Mouse (Mus musculus) gastrocnemius, adult 2 months (tissue): ENCODE measurements around the gene Setd4. TPM values are rescaled to one million over a fixed set of nuclear protein-coding genes. Genes with fewer than 3 reads are reported as not detected.

ENCODE experiments used
- DNase-seq: peaks from one replicate; pipeline ENCODE4 v3.0.0; 2022
- H3K27ac ChIP-seq: fragments of 200-600 bp; 2 replicates; pipeline ENCODE4 v1.8.1; 2022; ENCODE audit warnings: mild to moderate bottlenecking
- H3K4me3 ChIP-seq: fragments of 200-600 bp; 2 replicates; pipeline ENCODE4 v1.8.1; 2022; ENCODE audit warnings: mild to moderate bottlenecking, moderate library complexity
- CTCF ChIP-seq: fragments of 200-600 bp; IDR thresholded peaks from 2 replicates; pipeline ENCODE4 v1.8.1; 2022; ENCODE audit warnings: antibody characterized with exemption, mild to moderate bottlenecking, moderate library complexity
- intact Hi-C: fragments of 180-260 bp; cut with DNase I; formaldehyde crosslinking; loops from one replicate; pipeline ENCODE4 v1.15.1; 2025
- total RNA-seq, 2 experiments: library from RNA; stranded (reverse); gene quantifications; 2 replicates each; pipeline ENCODE4 v1.2.3; 2021

Gene Setd4
- total RNA-seq, 2 experiments from 2014 or later: 0.67 to 1.1 TPM

DNA sequence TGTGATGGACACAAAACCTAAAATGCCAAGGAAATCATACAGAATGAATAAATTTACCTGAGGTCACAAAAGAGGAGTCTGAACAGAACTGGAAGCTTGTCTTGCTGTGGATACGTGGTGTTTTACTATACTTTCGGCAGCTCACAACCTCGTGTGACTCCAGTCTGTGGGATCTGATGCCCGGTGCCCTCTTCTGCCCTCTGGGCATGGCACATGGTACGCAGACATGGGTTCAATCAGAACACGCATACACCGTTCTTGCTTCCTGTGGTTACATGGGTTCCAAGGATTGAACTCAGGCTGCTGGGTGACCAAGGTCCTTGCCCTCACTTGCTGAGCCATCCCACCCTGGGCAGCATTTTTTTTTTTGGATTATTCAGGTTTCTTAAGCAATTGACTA, 2.3 kb upstream of the Setd4 start:
- no peak for TF ChIP-seq CTCF
- intact Hi-C loops: no loop called here

DNA sequence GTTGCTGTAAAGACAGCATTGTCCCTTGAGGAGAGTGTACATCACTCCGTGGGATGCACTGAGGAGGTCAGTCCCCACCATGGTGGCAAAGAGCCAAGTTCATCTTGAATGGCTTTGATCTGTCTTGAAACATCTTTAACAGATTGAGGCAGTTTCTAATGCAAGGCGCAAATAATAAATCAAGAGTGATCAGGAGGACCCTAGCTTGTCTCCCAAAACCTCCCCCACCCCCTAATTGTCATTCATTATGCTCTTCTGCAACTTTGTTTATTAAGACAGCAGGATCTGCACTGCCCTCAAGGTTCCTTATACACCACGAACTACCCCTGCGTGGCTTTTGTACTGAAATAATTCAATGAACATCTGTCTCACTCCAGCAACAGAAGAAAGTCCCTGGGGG, 1.7 kb upstream of the Setd4 start, which contains the start of gene Cbr1:
Gene Cbr1 (plus strand): TSS at position 301 of the 400 bp plus-strand sequence.
- Histone ChIP-seq H3K4me3 (peak within 1 kb of the TSS; percentile 75), H3K27ac (peak within 1 kb of the TSS; percentile 95)
- no peak for TF ChIP-seq CTCF
- DNase-seq: no peak
- intact Hi-C loops: no loop called here

More for the DNA sequence above, 2.3 kb upstream of the Setd4 start:
- Histone ChIP-seq H3K4me3 (no peak overlapping the region), H3K27ac (no peak overlapping the region)
- no peak for DNase-seq

DNA sequence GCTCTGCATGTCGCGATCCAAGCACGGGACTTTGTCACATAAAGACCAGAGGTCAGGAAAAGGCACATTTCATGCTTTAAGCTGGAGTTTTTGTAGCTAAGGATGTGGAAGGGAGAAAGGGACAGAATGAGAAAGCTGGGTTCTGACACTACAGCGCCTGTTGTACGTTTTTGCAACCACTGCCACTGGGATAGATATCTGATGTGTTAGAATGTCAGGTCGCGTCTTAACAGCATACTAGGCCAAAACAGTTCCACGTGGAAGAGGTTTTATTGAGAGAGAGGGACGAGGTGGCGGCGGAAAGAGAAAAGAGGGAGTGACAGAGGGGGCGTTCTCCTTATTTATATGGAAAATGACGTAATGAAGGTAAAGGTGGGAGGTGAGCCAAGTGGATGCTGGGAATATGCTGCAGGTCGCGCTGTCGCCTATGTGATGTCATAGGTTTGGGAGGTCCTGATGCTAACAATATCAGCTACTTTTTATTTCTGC, 662 bp upstream of the Setd4 start:
- Histone ChIP-seq H3K4me3 (peak overlapping the region; percentile 75), H3K27ac (peak overlapping the region; percentile 95)
- DNase-seq: no peak
- intact Hi-C loops: no loop called here
- TF ChIP-seq CTCF: no peak

DNA sequence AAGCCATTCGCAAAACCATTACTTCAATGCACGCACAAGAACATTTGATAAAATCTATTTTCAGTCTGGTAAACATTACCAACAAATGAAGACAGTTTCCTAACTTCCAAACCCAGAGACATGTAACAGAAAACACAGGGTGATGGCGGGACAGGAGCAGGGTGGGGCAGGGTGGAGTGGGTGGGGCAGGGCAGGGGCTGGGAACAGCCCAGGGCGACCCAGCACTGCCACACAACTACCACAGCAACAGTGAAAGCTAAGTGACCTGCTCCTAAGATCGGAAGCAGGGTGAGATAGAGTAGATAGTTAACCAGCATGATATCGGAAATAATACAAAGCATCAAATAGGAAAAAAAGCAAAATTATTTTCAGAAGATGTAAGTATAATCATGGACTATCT, 4.4 kb downstream of the Setd4 start:
- TF ChIP-seq CTCF: no peak
- intact Hi-C loops: no loop called here
- H3K27ac ChIP-seq: no peak overlapping the region
- DNase-seq: no peak
- no peak overlapping the region for H3K4me3 ChIP-seq

DNA sequence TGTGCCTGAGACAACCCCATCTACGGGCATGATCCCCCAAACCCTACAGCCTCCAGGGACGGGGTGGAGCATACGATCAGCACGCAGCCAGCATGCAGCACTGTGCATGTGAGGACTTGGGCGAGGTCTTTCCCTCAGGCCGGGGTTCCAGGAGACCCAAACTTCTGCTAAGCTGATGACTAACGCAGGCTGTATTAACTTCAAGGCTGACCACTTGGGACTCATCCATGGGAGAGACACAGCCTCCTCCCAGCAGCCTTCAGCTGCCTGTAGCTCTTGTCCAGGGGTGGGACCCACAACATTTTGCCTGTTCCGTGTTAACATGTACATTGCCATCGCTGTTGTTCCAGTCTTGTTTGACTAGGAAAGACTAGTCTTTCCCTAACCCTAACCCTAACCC, 6.3 kb downstream of the Setd4 start:
- Histone ChIP-seq H3K27ac (no peak overlapping the region), H3K4me3 (no peak overlapping the region)
- DNase-seq: no peak
- no peak for TF ChIP-seq CTCF
- intact Hi-C loops: no loop called here

DNA sequence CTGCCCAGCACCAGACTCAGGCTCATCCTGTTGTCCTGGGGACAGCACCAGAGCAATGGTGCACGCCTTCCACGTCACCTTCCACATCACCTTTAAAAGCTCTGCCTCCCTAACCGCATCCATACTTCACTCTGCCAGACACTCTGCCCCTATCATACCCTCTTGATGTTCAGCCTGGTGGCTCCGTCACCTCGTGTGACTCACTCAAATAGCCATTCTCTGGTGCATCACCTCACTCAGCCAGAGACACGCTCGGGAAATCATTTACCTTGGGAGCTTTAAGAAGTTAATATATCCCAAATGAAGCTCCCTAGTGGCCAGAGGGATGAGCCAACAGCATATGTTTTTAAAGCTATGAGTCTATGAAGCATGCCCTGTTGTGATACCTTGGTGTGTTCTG, 7.1 kb downstream of the Setd4 start:
- intact Hi-C loops: no loop called here
- Histone ChIP-seq H3K27ac (no peak overlapping the region), H3K4me3 (no peak overlapping the region)
- no peak for TF ChIP-seq CTCF
- no peak for DNase-seq

DNA sequence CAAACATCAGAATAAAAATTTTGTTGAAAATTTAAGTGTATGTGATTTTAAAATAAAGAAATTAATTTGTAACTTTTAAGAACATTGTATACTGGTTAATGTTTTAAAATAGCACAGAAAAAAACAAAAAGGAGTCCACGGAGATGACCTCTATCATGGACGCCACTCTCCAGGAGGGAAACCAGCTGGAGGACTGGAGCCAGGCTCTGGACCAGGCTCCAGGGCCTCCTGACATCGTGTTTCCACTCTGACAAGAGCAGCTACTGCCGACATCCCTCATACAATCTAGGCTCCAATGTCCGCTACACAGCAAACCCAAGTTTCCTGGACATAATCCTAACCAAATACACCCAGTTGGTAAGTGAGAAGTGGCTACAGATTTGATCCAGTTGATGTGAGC, 8.1 kb downstream of the Setd4 start:
- H3K27ac ChIP-seq: no peak overlapping the region
- no peak for DNase-seq
- H3K4me3 ChIP-seq: no peak overlapping the region
- intact Hi-C loops: no loop called here
- TF ChIP-seq CTCF: no peak

DNA sequence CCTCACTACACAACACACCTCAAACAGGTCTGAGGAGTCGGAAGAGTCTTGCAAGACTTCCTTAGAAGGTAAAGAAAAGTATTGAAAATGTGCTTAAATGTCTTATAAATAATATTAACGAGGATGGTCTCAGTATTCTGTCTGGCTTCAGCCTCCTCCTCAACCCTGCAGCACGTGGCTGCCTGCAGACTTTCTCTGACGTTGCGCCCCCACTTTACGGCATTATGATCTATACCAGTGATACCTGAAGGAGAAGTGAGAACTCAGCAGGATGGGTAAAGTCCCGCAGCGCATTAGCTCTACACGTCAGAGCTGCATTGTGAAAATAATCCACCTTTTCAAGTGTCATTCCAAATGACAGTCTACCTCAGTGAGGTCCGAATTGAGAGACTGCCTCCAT, 9.4 kb downstream of the Setd4 start:
- no peak for DNase-seq
- TF ChIP-seq CTCF: no peak
- intact Hi-C loops: no loop called here
- Histone ChIP-seq H3K27ac (no peak overlapping the region), H3K4me3 (no peak overlapping the region)

DNA sequence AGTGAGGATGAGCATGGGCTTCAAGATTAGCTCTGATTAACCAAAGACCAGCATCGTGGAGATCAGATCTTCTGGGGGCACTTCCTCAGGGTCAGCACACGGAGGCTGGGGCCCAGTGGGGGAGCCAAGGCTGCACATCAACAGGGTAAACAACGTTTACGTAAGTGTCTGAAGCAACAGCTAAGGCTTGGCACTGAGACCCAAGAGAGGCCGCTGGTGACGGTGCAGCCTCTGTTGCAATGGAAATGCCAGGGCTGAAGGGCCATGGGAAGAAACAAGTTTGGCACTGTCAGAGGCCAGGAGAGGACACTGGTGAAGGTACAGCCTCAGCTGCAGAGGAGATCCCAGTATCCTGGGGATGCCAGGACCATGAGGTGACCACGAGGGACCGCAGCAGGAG, 10.5 kb downstream of the Setd4 start:
- intact Hi-C loops: no loop called here
- TF ChIP-seq CTCF: no peak
- H3K27ac ChIP-seq: no peak overlapping the region

DNA sequence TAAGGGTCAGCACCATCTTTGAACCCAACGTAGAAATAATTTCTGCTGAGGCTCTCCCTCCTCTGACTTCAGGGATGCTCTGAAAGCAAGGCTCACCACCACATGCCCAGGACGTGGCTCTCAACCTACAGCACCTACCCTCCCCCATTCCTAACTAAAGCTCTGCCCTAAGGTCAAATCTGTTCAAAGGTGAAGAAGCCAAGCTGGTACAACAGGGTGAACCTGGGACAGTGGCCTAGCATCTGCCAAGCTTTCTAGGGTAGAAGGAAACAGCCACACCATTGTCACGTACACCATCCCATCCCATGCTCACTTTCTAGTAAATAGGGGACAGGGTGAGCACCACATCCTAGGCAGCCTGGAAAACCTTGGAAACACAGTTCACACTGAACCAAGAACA, 11.2 kb downstream of the Setd4 start:
- no peak for DNase-seq
- intact Hi-C loops: no loop called here
- TF ChIP-seq CTCF: no peak
- Histone ChIP-seq H3K27ac (no peak overlapping the region), H3K4me3 (no peak overlapping the region)

More for the DNA sequence above, 10.5 kb downstream of the Setd4 start:
- DNase-seq: no peak
- no peak overlapping the region for H3K4me3 ChIP-seq

DNA sequence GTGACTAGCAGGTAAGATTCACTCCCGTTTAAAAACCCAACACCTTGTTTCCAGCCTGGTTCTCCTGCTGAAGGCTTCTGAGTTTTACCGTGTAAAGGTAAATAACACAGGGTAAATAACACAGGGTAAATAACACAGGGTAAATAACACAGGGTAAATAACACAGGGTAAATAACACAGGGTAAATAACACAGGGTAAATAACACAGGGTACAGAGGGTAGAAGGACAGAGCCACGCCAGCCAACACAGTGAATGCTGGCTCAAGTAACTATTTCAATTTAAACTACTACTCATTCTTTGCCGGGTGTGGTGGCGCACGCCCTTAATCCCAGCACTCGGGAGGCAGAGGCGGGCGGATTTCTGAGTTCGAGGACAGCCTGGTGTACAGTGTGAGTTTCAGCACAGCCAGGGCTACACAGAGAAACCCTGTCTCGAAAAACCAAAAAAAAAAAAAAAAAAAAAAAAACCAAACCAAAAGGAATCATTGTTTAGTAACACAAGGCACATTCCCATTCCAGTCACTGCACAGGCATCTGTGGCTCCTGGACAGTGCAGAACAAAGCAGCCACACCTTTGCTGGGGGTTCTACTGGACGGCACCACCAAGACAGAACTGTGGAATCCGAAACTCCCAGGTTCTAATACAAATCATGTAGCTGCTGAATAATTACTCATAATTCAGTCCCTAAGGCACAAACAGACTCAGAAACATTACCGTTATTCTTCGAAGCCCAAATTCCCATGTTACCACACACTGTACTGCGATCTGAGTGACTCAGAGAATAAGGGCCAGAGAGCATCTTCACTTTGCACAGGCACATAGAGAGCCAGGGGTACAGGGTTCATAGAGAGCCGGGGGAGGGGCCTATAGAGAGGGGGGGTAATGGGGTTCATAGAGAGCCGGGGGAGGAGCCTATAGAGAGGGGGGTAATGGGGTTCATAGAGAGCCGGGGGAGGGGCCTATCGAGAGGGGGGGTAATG, 12.1 kb downstream of the Setd4 start:
- no peak overlapping the region for H3K27ac ChIP-seq
- intact Hi-C loops: no loop called here
- no peak for TF ChIP-seq CTCF
- no peak for DNase-seq
- H3K4me3 ChIP-seq: no peak overlapping the region

DNA sequence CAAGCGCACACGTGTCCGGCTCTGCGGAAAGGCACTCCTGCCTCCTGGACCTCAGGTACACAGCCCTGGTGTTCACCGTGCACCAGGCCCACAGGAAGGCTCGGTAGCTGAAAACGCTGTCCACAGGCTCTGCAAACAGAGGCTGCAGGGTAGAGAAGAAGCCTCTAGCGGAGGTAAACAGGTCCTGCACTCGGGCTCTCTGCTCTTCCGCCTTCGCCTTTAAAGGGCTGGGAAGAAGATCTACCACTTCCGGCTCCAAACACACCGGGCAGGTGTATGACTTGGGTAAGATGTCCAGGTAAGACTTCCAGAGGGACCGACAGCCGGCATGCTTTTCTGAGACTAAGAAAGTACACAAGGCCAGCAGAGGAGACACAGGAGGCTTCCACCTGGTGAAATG, 12.9 kb downstream of the Setd4 start:
- DNase-seq: no peak

DNA sequence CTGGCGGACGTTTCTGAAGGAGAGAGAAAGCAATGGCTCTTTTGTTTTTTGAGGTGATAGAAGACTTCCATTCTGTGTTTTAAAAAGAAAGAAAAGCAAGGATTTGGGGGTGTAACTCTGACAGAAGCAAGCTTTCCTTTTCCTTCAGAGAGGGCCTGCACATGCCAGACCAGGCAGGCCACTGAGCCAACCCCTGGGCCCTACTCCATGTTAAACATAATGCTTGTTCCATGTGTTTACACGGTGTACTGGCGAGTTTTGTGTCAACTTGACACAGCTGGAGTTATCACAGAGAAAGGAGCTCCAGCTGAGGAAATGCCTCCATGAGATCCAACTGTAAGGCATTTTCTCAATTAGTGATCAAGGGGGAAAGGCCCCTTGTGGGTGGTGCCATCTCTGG, 15.6 kb downstream of the Setd4 start:
- Histone ChIP-seq H3K27ac (no peak overlapping the region), H3K4me3 (no peak overlapping the region)
- no peak for TF ChIP-seq CTCF
- intact Hi-C loops: no loop called here
- no peak for DNase-seq

More for the DNA sequence above, 12.9 kb downstream of the Setd4 start:
- Histone ChIP-seq H3K4me3 (no peak overlapping the region), H3K27ac (no peak overlapping the region)
- no peak for TF ChIP-seq CTCF
- intact Hi-C loops: no loop called here

DNA sequence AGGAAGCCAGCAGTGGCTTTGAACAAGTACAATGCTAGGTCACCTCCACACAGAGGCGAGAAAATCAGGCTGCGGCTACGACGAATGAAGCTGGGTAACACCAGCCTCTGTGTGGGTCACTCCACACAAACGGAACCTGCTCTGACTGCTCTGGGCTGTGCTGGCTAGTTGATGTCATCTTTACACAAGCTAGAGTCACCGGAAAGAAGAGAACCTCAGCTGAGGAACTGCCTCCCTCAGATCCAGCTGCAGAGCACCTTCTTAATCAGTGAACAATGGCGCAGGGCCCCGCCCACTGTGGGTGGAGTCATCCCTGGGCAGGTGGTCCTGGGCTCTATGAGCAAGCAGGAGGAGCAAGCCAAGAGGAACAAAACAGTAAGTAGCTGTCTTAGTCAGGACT, 17.5 kb downstream of the Setd4 start:
- no peak overlapping the region for H3K27ac ChIP-seq
- no peak for TF ChIP-seq CTCF
- no peak overlapping the region for H3K4me3 ChIP-seq
- intact Hi-C loops: no loop called here
- DNase-seq: no peak
